Mouse (Mus musculus): Measurements from ENCODE around the gene Snip1. TPM values are rescaled to one million over a fixed set of nuclear protein-coding genes. Genes with fewer than 3 reads are reported as not detected.

The Snip1 gene
- polyA plus RNA-seq, 1 experiment, result 10.9 TPM

GRCm38 (mm10) chr4:125058033-125058432, 8.4 kb upstream of the Snip1 start:
- no peaks in the 10 kb centered on the region for H3K27me3 ChIP-seq (replicated peaks)
- H3K4me3 ChIP-seq (replicated peaks), result peak overlapping the region; percentile 33
- peaks cover 36% of the 10 kb centered on the region for H3K36me3 ChIP-seq (replicated peaks; ENCODE audit: low read length)
- peaks cover 39% of the 10 kb centered on the region for H3K4me1 ChIP-seq
- no peaks in the 10 kb centered on the region for H3K9me3 ChIP-seq
- no peak for TF ChIP-seq GATA1 (IDR thresholded peaks at IDR 0.05; ENCODE audit: borderline replicate concordance, low read length)
- no peak for TF ChIP-seq FLI1 (IDR thresholded peaks at IDR 0.05; ENCODE audit: low read length)

- Histone ChIP-seq H3K9me3 (no peaks in the 10 kb centered on the region), H3K4me3 (replicated peaks) (peak overlapping the region; percentile 5), H3K4me1 (peaks cover 48% of the 10 kb centered on the region), H3K27me3 (replicated peaks) (no peaks in the 10 kb centered on the region), H3K36me3 (replicated peaks; ENCODE audit: low read length) (peaks cover 26% of the 10 kb centered on the region)
- TF ChIP-seq FLI1 (IDR thresholded peaks at IDR 0.05; ENCODE audit: low read length) (no peak), GATA1 (IDR thresholded peaks at IDR 0.05; ENCODE audit: borderline replicate concordance, low read length) (no peak)
Measured at GRCm38 (mm10) chr4:125059025-125059424, 7.4 kb upstream of the Snip1 start.

- Histone ChIP-seq H3K9me3 (no peaks in the 10 kb centered on the region), H3K4me1 (peaks cover 53% of the 10 kb centered on the region), H3K36me3 (replicated peaks; ENCODE audit: low read length) (peaks cover 12% of the 10 kb centered on the region), H3K4me3 (replicated peaks) (no peak overlapping the region), H3K27me3 (replicated peaks) (no peaks in the 10 kb centered on the region)
- TF ChIP-seq FLI1 (IDR thresholded peaks at IDR 0.05; ENCODE audit: low read length), result no peak
- no peak for TF ChIP-seq GATA1 (IDR thresholded peaks at IDR 0.05; ENCODE audit: borderline replicate concordance, low read length)
Measured at GRCm38 (mm10) chr4:125063829-125064228, 2.6 kb upstream of the Snip1 start.

- Histone ChIP-seq H3K9me3 (no peaks in the 10 kb centered on the region), H3K4me1 (peaks cover 45% of the 10 kb centered on the region), H3K36me3 (replicated peaks; ENCODE audit: low read length) (peaks cover 31% of the 10 kb centered on the region), H3K27me3 (replicated peaks) (no peaks in the 10 kb centered on the region), H3K4me3 (replicated peaks) (peak within 1 kb of the TSS; percentile 97)
- TF ChIP-seq GATA1 (IDR thresholded peaks at IDR 0.05; ENCODE audit: borderline replicate concordance, low read length) (no peak), FLI1 (IDR thresholded peaks at IDR 0.05; ENCODE audit: low read length) (no peak)
Measured at GRCm38 (mm10) chr4:125065517-125066307, 760 bp upstream of the Snip1 start, which contains the start of gene Dnali1. Gene Dnali1 (minus strand): TSS chr4:125065703.

GRCm38 (mm10) chr4:125077700-125078099, 11.2 kb downstream of the Snip1 start:
- Histone ChIP-seq H3K4me3 (replicated peaks) (no peak overlapping the region), H3K27me3 (replicated peaks) (no peaks in the 10 kb centered on the region), H3K4me1 (no peaks in the 10 kb centered on the region), H3K9me3 (peaks cover 3% of the 10 kb centered on the region), H3K36me3 (replicated peaks; ENCODE audit: low read length) (peaks cover 59% of the 10 kb centered on the region)
- no peak for TF ChIP-seq GATA1 (IDR thresholded peaks at IDR 0.05; ENCODE audit: borderline replicate concordance, low read length)
- no peak for TF ChIP-seq FLI1 (IDR thresholded peaks at IDR 0.05; ENCODE audit: low read length)

GRCm38 (mm10) chr4:125078698-125079097, 12.2 kb downstream of the Snip1 start:
- peaks cover 49% of the 10 kb centered on the region for H3K36me3 ChIP-seq (replicated peaks; ENCODE audit: low read length)
- peaks cover 6% of the 10 kb centered on the region for H3K4me1 ChIP-seq
- H3K9me3 ChIP-seq, result peaks cover 3% of the 10 kb centered on the region
- H3K4me3 ChIP-seq (replicated peaks), result no peak overlapping the region
- no peak for TF ChIP-seq FLI1 (IDR thresholded peaks at IDR 0.05; ENCODE audit: low read length)
- TF ChIP-seq GATA1 (IDR thresholded peaks at IDR 0.05; ENCODE audit: borderline replicate concordance, low read length), result no peak
- no peaks in the 10 kb centered on the region for H3K27me3 ChIP-seq (replicated peaks)

- peaks cover 36% of the 10 kb centered on the region for H3K36me3 ChIP-seq (replicated peaks; ENCODE audit: low read length)
- no peaks in the 10 kb centered on the region for H3K27me3 ChIP-seq (replicated peaks)
- TF ChIP-seq GATA1 (IDR thresholded peaks at IDR 0.05; ENCODE audit: borderline replicate concordance, low read length) (no peak), FLI1 (IDR thresholded peaks at IDR 0.05; ENCODE audit: low read length) (no peak; the same call in 1 of the 2 replicates)
- peaks cover 3% of the 10 kb centered on the region for H3K9me3 ChIP-seq
- peaks cover 23% of the 10 kb centered on the region for H3K4me1 ChIP-seq
- peak within 1 kb of the TSS; percentile 98 for H3K4me3 ChIP-seq (replicated peaks)
Measured at GRCm38 (mm10) chr4:125084403-125085345, 18.2 kb downstream of the Snip1 start, which contains the start of gene Meaf6. Gene Meaf6 (plus strand): TSS chr4:125085134.

GRCm38 (mm10) chr4:125085346-125085841, 18.9 kb downstream of the Snip1 start:
- TF ChIP-seq GATA1 (IDR thresholded peaks at IDR 0.05; ENCODE audit: borderline replicate concordance, low read length) (no peak), FLI1 (IDR thresholded peaks at IDR 0.05; ENCODE audit: low read length) (no peak)
- peaks cover 3% of the 10 kb centered on the region for H3K9me3 ChIP-seq
- H3K27me3 ChIP-seq (replicated peaks), result no peaks in the 10 kb centered on the region
- peak overlapping the region; percentile 98 for H3K4me3 ChIP-seq (replicated peaks)
- peaks cover 23% of the 10 kb centered on the region for H3K4me1 ChIP-seq
- H3K36me3 ChIP-seq (replicated peaks; ENCODE audit: low read length), result peaks cover 43% of the 10 kb centered on the region

- Histone ChIP-seq H3K9me3 (peaks cover 4% of the 10 kb centered on the region; the same call in 1 of the 2 replicates), H3K4me1 (peaks cover 23% of the 10 kb centered on the region), H3K36me3 (replicated peaks; ENCODE audit: low read length) (peaks cover 63% of the 10 kb centered on the region), H3K27me3 (replicated peaks) (no peaks in the 10 kb centered on the region), H3K4me3 (replicated peaks) (no peak overlapping the region)
- TF ChIP-seq GATA1 (IDR thresholded peaks at IDR 0.05; ENCODE audit: borderline replicate concordance, low read length) (no peak), FLI1 (IDR thresholded peaks at IDR 0.05; ENCODE audit: low read length) (no peak)
Measured at GRCm38 (mm10) chr4:125093031-125093430, 26.6 kb downstream of the Snip1 start.
